Mouse (Mus musculus) E14TG2a.4 (cell line): ENCODE data around the gene Rapgef5.

Source experiments
- H3K27me3 ChIP-seq: 2 replicates; pipeline ENCODE4 v1.6.1; 2014; ENCODE audit warnings: low read length, control low read depth; ENCODE audit not compliant: insufficient read depth
- H3K36me3 ChIP-seq: 2 replicates; pipeline ENCODE4 v1.6.1; 2014; ENCODE audit warnings: low read length, control low read depth; ENCODE audit not compliant: insufficient read depth
- H3K4me1 ChIP-seq: replicated peaks from 2 replicates; pipeline ENCODE4 v1.6.1; 2014; ENCODE audit warnings: low read depth, low read length, control low read depth
- H3K4me3 ChIP-seq: replicated peaks from 2 replicates; pipeline ENCODE4 v1.5.1; 2014; ENCODE audit warnings: mild to moderate bottlenecking, low read length
- H3K9me3 ChIP-seq: 2 replicates; pipeline ENCODE4 v1.6.1; 2014; ENCODE audit warnings: low read length, control low read depth
- CTCF ChIP-seq: conservative IDR thresholded peaks from 2 replicates; pipeline ENCODE4 v1.5.1; 2014; ENCODE audit warnings: low read length
- NANOG ChIP-seq: IDR thresholded peaks from 2 replicates; pipeline ENCODE4 v1.6.1; 2014; ENCODE audit warnings: borderline replicate concordance, low read length, mixed read lengths
- POU5F1 ChIP-seq: IDR thresholded peaks from 2 replicates; pipeline ENCODE4 v1.6.1; 2014; ENCODE audit warnings: low read length, borderline replicate concordance

The Rapgef5 gene

GRCm38 (mm10) chr12:117660361-117660760 is 144.1 kb downstream of the Rapgef5 start:
- peaks cover 21% of the 10 kb centered on the region for H3K4me1 ChIP-seq
- no peaks in the 10 kb centered on the region for H3K27me3 ChIP-seq
- no peaks in the 10 kb centered on the region for H3K36me3 ChIP-seq
- H3K9me3 ChIP-seq, result no peaks in the 10 kb centered on the region
- no peak overlapping the region for H3K4me3 ChIP-seq
- TF ChIP-seq CTCF, result no peak
- no peak for TF ChIP-seq POU5F1
- TF ChIP-seq NANOG, result no peak

- no peaks in the 10 kb centered on the region for H3K27me3 ChIP-seq
- TF ChIP-seq CTCF, result no peak
- no peak for TF ChIP-seq NANOG
- TF ChIP-seq POU5F1, result no peak
- H3K36me3 ChIP-seq, result no peaks in the 10 kb centered on the region
- peaks cover 21% of the 10 kb centered on the region for H3K4me1 ChIP-seq
- no peaks in the 10 kb centered on the region for H3K9me3 ChIP-seq
- H3K4me3 ChIP-seq, result no peak overlapping the region
Observed at GRCm38 (mm10) chr12:117661871-117662270, 145.6 kb downstream of the Rapgef5 start.

DNA sequence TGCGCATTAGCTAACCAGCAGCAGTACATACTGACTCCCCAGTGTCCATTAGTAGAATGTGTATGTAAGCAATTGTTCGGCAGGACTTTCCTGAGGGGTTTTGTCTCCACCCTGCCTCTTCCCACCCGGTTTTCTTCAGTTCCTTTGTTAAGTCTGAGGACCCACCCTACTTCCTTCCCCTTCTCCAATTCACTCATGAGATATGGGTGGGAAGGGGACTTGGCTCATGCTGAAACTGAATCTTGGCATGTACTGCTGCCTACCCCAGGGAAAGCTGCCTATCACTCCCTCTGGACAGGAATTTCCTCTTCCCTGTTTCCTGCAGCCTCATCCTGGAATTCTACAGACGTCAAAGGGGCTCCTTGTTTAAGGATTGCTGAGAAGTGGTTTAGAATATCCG is 147.4 kb downstream of the Rapgef5 start:
- Histone ChIP-seq H3K36me3 (no peaks in the 10 kb centered on the region), H3K9me3 (no peaks in the 10 kb centered on the region), H3K4me3 (no peak overlapping the region), H3K27me3 (no peaks in the 10 kb centered on the region), H3K4me1 (peaks cover 21% of the 10 kb centered on the region)
- no peak for TF ChIP-seq CTCF
- TF ChIP-seq NANOG, result no peak
- TF ChIP-seq POU5F1, result no peak

DNA sequence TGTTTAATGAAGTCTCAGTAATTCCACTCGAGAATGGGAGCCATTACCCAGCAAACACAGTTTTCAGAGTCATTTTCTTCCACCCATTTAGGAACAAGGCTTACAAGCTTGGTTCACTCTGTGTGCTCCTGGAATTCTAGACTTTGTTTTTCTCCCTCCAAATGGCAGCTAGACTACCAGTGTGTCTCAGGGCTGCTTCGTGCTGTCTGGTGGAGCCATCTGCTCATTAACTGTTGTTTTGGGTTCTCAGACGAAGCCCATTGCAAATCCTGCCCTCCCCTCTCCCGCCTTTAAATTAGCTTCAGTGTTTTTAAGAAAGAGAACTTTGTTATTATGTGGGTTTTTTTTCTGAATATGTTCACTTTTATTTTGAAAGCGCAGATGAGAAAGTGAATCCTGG is 148.4 kb downstream of the Rapgef5 start:
- Histone ChIP-seq H3K4me1 (peaks cover 18% of the 10 kb centered on the region), H3K36me3 (no peaks in the 10 kb centered on the region), H3K27me3 (no peaks in the 10 kb centered on the region), H3K4me3 (no peak overlapping the region), H3K9me3 (no peaks in the 10 kb centered on the region)
- TF ChIP-seq NANOG, result no peak

DNA sequence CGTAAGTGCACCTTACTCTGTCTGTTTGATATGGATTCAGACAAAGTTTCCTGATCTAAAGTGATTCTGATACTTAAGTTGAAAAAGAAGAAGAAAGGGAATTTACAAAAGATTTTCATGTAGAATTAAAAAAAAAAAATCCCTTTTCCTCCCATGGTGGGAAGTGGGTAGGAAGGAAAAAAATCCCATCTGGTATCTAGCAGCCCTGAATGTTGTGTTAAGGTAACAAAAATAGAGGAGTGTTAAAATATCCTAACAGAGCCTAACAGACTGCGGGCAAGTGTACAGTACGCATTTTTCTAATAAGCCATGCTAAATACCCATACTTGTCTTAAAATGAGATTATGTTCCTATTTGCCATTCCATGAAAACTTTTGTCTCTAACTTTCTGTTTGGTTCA is 150.1 kb downstream of the Rapgef5 start:
- Histone ChIP-seq H3K9me3 (no peaks in the 10 kb centered on the region), H3K4me3 (no peak overlapping the region), H3K36me3 (no peaks in the 10 kb centered on the region), H3K4me1 (peaks cover 8% of the 10 kb centered on the region), H3K27me3 (no peaks in the 10 kb centered on the region)
- TF ChIP-seq NANOG (no peak), CTCF (no peak), POU5F1 (no peak)

GRCm38 (mm10) chr12:117669610-117670400 is 153.5 kb downstream of the Rapgef5 start:
- H3K36me3 ChIP-seq, result no peaks in the 10 kb centered on the region
- no peaks in the 10 kb centered on the region for H3K9me3 ChIP-seq
- TF ChIP-seq NANOG (no peak), CTCF (no peak), POU5F1 (no peak)

DNA sequence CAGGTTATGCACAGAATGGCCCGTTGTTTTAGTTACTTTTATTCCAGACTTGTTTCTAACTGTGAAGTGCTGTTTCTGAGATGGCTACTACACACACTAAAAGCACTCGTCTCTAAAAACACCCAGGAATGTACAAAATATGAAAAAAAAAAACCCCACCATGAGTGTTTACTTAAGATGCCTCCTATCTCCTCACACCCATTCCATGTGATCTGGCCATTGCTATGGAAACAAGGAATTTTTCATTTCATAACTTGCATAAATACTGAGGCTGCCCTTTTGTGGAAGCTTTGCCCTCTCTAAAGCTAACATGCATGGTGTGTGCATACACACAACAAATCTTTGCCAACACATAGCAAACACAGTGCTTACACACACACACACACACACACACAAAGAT is 156.9 kb downstream of the Rapgef5 start:
- no peaks in the 10 kb centered on the region for H3K9me3 ChIP-seq
- no peaks in the 10 kb centered on the region for H3K27me3 ChIP-seq
- H3K4me1 ChIP-seq, result no peaks in the 10 kb centered on the region
- TF ChIP-seq NANOG, result no peak
- no peak for TF ChIP-seq CTCF
- no peak for TF ChIP-seq POU5F1
- no peaks in the 10 kb centered on the region for H3K36me3 ChIP-seq
- no peak overlapping the region for H3K4me3 ChIP-seq

More at GRCm38 (mm10) chr12:117669610-117670400, 153.5 kb downstream of the Rapgef5 start:
- no peak overlapping the region for H3K4me3 ChIP-seq
- H3K4me1 ChIP-seq, result no peaks in the 10 kb centered on the region
- H3K27me3 ChIP-seq, result no peaks in the 10 kb centered on the region

DNA sequence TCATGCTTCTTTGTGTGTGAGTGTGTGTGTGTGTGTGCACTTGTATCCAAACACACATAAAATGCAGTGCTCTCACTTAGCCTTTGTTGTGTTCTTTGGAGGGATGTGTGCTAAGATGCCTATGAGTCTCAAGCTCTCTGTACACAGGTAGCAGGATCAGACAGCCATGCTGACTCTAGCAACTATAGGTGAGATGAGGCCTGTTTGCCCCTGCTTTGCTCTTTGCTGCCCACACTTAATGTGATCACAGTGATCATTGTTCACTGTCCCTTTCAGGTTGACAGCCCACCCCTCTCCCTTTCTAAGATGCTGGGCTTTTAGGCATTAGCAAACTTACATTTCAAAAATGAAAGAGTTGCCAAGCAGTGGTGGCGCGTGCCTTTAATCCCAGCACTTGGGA is 158.2 kb downstream of the Rapgef5 start:
- Histone ChIP-seq H3K4me1 (peaks cover 2% of the 10 kb centered on the region), H3K4me3 (no peak overlapping the region), H3K9me3 (no peaks in the 10 kb centered on the region), H3K36me3 (no peaks in the 10 kb centered on the region), H3K27me3 (no peaks in the 10 kb centered on the region)
- TF ChIP-seq POU5F1 (no peak), CTCF (no peak), NANOG (no peak)

DNA sequence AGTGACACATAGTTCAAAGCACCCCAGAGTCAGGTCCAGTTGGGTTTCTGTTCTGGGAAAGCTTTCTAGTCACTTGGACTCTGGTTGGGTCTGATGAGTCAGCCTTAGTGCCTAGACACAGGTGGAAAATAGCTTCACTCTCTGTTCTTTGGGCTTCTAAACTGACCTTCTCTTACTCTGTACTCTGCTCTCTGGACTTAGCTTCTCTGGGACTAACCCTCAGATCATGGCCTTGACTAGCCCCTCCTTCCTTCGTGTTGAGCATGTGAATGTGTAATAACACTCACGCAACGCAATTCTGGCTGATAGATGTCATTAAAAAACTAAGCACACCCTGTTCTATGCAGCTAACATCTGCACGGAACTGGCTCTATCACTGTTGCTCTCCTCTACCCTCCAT is 160.0 kb downstream of the Rapgef5 start:
- Histone ChIP-seq H3K4me1 (peaks cover 19% of the 10 kb centered on the region), H3K27me3 (no peaks in the 10 kb centered on the region), H3K36me3 (no peaks in the 10 kb centered on the region), H3K4me3 (no peak overlapping the region), H3K9me3 (no peaks in the 10 kb centered on the region)
- TF ChIP-seq NANOG, result no peak
- TF ChIP-seq POU5F1, result no peak
- TF ChIP-seq CTCF, result no peak
